Mouse (Mus musculus) right cerebral cortex, postnatal 4 days (tissue): ENCODE data around the gene Efr3b.

Experiments
- DNase-seq: peaks from one replicate; pipeline ENCODE4 v3.0.0-alpha.2; 2022

Gene Efr3b

GRCm38 (mm10) chr12:3968380-3968779 lies 70.3 kb downstream of the Efr3b start:
- DNase-seq: no peak

DNA sequence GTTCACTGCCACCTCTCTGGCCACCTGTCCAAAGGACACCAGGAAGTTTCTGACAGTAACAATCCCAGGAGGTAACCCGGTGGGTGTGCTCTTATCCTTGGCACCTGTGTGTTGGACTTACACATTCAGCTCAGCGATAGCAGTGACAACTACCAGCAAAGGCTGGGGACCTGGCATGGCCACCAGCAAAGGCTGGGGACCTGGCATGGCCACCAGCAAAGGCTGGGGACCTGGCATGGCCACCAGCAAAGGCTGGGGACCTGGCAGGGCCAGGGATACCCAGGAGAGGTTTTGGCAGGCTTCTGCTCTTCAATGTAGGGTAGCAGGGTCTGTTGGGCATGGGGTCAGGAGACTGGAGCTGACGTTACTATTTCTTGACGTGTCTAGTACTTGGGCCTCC lies 71.5 kb downstream of the Efr3b start:
- DNase-seq: no peak

DNA sequence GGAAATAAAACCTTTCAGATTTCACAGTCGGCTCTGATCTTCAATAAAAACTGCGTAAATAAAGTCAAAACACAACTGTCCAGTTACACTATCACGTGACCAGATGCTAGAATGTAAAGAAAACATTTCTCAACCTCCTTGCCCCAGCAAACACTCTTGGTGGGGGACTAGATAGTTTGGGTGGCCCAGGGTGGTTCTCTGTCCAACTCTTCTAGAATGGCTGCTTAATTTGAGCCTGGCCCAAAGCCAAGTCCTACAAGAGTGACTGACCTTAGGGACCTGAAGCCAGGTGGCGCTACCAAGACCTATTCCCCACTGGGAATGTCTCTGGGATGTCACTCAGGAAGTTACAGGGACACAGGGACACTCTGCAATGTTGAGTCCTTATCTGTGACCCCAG lies 78.2 kb downstream of the Efr3b start:
- DNase-seq: no peak

- DNase-seq: peak; percentile 80
Observed at GRCm38 (mm10) chr12:3959791-3960543, 78.7 kb downstream of the Efr3b start.

GRCm38 (mm10) chr12:3956351-3956750 lies 82.4 kb downstream of the Efr3b start:
- DNase-seq: no peak

DNA sequence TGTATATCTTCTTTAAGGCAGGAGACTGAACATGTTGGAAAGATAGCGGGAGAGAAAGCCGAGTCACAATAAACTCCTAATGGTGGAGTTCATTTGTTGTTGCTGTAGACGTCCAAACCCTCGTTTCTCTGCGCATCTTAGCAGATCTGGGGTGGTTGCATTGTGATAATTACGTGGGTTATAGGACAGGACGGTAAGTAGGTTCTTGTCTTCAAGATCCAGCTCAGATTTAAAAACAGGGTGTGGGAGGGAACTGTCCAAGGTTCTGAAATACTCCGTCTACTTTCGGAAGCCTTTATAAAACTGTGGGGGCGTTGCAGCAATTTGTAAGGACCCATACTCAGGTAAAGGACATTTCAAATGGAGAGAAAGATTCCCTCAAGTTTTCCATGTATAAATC lies 83.3 kb downstream of the Efr3b start:
- DNase-seq: no peak

GRCm38 (mm10) chr12:3954651-3955050 lies 84.1 kb downstream of the Efr3b start, which contains the start of gene Pomc:
TSS of gene Pomc (plus strand) at chr12:3954951.
- no peak for DNase-seq

GRCm38 (mm10) chr12:3947503-3947902 lies 91.2 kb downstream of the Efr3b start:
- DNase-seq: no peak

DNA sequence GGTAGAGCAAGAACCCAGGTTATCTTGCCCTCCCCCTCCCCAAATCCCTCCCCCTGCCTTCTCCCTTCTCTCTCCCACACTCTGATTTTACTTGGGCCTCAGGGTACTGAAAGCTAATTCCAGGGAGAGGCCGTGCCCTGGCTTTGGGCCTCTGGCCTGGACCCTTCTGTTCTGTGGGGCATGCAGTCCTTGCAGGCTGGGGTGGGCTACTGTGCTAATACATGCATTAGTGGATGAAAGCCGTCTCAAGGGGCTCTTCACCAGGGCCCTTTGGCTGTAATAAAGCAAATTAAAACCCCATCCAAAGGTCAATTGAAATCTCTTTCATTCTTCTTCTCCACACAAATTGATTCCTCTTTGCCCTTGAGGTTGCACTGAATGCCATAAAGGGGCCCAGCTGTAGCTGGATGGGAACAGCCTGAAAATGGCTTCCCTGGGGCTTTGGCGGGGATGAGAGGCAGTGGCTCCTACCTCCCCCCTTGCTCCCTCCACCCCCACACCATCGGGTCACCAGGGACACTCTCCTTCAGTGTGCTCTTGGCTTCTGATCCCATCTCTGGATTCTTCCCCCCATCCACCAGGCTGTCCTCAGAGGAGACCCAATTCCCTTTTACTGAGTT lies 94.2 kb downstream of the Efr3b start:
- DNase-seq: no peak

DNA sequence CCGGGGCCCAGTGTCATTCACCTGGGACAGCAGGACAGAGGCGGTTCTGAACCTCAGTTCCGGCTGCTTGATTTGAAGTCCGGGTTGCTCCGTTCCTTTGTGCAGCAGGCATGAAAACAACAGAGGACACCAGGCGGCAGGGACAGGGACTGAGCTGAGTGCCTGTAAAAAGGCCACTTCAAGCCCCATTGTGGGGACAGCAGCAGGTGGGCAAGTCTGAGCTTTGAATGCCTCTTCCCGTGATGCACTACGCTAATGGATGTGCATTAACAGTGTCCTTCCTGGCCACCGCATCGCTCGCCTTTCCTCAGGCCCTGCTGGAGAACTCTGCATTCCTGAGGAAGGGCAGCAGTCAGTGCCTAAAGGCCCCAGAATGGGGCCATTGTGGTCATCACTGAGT lies 96.7 kb downstream of the Efr3b start:
- no peak for DNase-seq

DNA sequence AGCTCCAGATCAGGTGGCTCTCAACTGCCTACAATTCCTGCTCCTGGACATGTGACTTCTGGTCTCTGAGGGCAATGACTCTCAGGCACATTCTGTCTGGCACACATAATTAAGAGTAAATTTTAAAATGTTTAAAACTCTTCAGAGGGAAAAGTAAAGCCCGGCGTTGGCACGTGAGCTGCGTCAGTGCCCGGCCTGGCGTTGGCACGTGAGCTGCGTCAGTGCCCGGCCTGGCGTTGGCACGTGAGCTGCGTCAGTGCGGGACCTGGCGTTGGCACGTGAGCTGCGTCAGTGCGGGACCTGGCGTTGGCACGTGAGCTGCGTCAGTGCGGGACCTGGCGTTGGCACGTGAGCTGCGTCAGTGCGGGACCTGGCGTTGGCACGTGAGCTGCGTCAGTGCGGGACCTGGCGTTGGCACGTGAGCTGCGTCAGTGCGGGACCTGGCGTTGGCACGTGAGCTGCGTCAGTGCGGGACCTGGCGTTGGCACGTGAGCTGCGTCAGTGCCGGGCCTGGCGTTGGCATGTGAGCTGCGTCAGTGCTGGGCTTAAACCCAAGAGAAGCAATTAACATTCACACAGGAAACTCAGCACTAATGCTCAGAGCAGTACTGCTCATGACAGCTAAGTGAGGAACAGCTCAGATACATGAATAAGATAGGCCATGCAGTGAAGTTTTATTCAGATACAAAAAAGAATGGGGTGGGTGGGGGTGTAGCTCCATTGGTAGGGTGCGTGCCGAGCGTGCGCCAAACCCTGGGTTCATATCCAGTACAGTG lies 108.4 kb downstream of the Efr3b start:
- peak; percentile 43 for DNase-seq

DNA sequence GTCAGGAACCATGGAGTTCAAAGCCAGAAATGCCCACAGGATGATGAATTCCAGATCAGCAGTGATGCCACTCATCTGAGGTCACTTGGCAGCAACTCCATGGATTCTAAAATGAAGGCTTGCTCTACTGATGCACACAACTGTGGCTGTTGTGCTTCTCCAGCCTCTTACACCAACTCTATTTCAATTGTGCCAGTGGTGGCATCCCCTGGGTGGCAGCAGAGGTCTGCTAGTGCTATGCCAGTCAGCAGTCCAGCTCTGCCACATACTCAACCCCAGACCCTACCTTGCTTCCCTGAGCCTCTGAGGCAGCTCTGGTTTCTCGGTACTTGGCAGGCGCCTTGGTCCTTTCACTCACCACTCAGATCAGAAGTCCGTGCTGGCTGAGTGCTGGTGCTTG lies 109.9 kb downstream of the Efr3b start:
- peak; percentile 29 for DNase-seq

GRCm38 (mm10) chr12:3926127-3926526 lies 112.6 kb downstream of the Efr3b start:
- DNase-seq: peak; percentile 72

- no peak for DNase-seq
Observed at GRCm38 (mm10) chr12:3919423-3919822, 119.3 kb downstream of the Efr3b start.

- no peak for DNase-seq
Observed at GRCm38 (mm10) chr12:3918577-3918976, 120.1 kb downstream of the Efr3b start.

GRCm38 (mm10) chr12:3917668-3918341 lies 120.9 kb downstream of the Efr3b start:
- no peak for DNase-seq

DNA sequence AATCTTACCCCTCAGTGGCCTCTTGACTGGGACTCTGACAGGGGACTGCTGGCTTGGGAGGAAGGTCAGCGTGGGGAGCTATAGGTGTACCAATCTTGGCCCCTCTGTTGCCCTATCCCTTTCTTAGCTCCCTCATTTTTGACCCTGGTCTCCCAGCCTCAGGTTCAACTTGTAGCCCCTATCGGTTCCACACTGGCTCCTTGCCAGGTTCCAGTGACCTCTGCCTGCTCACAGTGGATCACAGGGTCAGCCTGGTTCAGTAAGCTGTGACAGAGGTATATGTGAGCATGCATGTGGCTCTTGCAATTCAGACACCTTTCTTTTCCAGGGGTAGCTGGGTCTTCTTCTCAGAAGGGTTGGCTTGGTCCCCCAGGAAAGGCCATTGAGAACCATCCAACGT lies 122.9 kb downstream of the Efr3b start:
- DNase-seq: no peak
